Mouse (Mus musculus): Measurements from ENCODE around the gene Trpc3. TPM values are rescaled to one million over a fixed set of nuclear protein-coding genes. Genes with fewer than 3 reads are reported as not detected.

The Trpc3 gene
- polyA plus RNA-seq (2021; fragmentation: Nextera tagmentation) = 6.3 and 6.6 TPM in 2 replicates
- long read RNA-seq, experiment 1, partial matches to known transcripts = 7 of 11 reads
- long read RNA-seq, experiment 1, other reads (novel, unspliced or antisense) = 2 of 11 reads
- long read RNA-seq, experiment 2, partial matches to known transcripts = 3 of 5 reads
- long read RNA-seq, experiment 2, other reads (novel, unspliced or antisense) = 2 of 5 reads

DNA sequence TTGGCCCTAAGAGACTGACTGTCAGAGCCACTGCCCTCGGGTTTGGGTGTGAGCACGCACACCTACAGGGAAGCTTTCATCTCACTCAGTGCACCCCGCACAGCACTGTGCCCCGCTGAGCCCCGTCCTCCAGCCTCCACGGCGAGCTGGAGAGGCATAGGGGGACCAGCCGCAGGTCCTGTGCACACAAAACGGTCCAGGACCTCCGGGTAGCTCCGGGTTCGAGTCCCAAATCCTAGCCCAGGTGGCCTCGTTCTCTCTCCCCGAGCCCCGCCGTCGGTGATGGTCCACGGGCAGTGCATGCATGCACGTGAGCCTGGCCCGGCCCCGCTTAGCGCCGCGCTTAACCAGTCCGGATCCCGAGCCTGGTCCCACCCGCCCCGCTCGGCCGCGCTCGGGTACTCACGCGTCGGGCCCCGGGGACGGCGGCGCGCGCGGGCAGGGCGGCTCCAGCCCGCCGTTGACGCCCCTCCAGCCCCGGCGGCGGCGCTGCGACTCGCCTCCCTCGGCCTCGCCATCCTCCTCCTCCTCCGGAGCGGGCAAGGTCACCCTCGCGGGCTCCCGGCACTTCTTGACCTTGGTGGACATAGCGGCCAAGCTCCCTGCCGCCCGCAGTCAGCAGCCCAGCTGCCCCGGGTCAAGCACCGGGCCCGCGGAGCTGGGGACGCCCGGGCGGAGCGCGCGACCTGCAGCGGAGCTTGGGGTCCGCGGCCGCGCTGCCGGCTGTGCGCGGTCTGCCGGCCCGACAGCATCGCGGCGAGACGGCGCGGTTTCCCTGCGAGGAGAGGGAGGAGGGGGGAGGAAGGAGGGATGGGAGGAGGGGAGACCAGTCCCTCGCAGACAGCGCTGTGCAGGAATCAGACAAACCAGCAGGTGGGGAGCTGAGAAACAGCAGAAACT lies at the start of gene Trpc3:
Trpc3 (minus strand) TSS at position 776 of the 900 bp plus-strand sequence.

DNA sequence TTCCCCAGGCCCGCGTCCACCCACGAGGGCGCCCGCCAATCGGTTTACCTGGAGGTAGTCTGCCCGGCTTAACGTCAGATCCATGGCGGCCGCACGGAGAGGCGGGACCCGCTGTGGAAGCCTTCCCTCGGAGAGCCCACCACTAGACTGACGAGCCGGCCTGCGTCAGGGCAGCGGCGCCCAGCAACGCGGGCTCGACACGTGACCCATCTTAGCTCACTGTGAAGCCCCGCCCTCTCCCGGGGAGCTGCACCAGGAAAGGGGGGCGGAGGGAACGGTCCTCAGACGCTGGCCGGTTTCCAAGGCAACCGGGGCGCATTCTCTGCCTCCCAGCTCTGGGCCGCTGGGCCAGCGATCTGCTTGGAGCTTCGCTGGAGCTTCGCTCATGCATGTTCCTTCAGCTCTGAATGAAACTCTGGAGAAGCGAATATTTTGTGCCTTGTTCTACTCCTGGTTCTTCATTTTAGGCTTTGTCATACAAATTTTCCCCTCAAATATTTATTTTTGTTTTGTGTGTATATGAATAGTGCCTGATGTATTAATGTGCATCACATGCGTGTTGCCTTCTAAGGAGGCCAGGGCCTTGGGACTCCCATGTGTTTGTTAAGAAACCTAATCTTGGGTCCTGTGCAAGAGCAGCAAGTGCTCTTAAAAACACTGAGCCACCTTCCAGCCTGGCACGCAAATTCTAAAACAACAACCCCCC lies 76.6 kb downstream of the Trpc3 start, which contains the start of gene Bbs7:
Bbs7 (minus strand) TSS at position 276 of the 706 bp plus-strand sequence.

DNA sequence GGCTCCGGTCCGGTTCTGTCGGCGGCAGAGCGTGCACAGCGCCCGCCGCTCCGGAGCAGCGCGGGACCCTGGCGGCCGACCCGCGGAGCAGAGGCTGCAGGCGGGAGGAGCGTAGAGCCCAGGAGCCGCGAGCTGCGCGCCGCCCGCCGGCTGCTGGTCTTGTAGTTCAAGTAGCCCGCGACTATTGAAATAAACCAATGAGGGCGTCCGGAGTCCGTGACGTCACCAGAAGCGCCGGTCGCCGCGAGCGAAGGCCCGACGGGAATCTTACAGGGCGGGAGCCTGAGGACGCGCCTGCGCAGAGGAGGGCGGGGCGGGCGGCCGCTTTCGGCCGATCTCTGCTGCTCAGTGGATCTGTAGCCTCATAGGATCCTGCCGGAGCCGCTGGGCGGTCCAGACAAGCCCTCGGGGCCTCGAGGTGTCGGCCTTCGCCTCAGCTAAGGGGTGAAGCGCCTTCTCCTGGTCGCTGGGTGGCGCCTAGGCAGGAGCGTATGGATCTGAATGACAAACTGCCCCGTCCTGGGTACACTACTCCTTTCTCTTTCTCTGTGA lies 118.1 kb downstream of the Trpc3 start, which contains the start of gene Ccna2:
Ccna2 (minus strand) TSS at position 324 of the 552 bp plus-strand sequence.

Other genes starting within 250 kb of the Trpc3 start
- gene Anxa5, start 214.3 kb downstream of the Trpc3 start, polyA plus RNA-seq (2021; fragmentation: Nextera tagmentation) = 118 and 132 TPM in 2 replicates
- not detected in 2 replicates for gene 1810062G17Rik, start 214.2 kb downstream of the Trpc3 start, polyA plus RNA-seq (2021; fragmentation: Nextera tagmentation)
- 40.3 and 47.2 TPM in 2 replicates for gene Gm11549, start 168.4 kb downstream of the Trpc3 start, polyA plus RNA-seq (2021; fragmentation: Nextera tagmentation)
- gene Exosc9, start 137.6 kb downstream of the Trpc3 start, polyA plus RNA-seq (2021; fragmentation: Nextera tagmentation) = 40.9 and 42.3 TPM in 2 replicates
- gene Ccna2, start 118.0 kb downstream of the Trpc3 start, polyA plus RNA-seq (2021; fragmentation: Nextera tagmentation) = 0.73 and 1.1 TPM in 2 replicates
- 8.0 and 9.2 TPM in 2 replicates for gene Bbs7, start 76.7 kb downstream of the Trpc3 start, polyA plus RNA-seq (2021; fragmentation: Nextera tagmentation)
- 17.2 and 22.1 TPM in 2 replicates for gene 4932438A13Rik, start 172.9 kb upstream of the Trpc3 start, polyA plus RNA-seq (2021; fragmentation: Nextera tagmentation)

All from left cerebral cortex, adult 6 months (tissue).